Mouse (Mus musculus) embryonic facial prominence, embryonic 15.5 days (tissue): ENCODE results near the gene Olfr692. TPM values are rescaled to one million over a fixed set of nuclear protein-coding genes. Genes with fewer than 3 reads are reported as not detected.
"Not testable (repeated sequence)": the region's sequence is repeated elsewhere in the genome, so short reads cannot be mapped to it uniquely, and the experiment has no call there.

Source experiments
- ATAC-seq: fragments of 200-750 bp; cut with Nextera tagmentation; 2 replicates; pipeline ENCODE4 v1.8.0; 2017; ENCODE audit warnings: low read depth, moderate TSS enrichment; ENCODE audit not compliant: insufficient number of reproducible peaks, low FRiP score, low TSS enrichment
- H3K27ac ChIP-seq: fragments of 300-500 bp; sonication (generic); replicated peaks from 2 replicates; pipeline ENCODE4 v1.5.1; 2015; ENCODE audit warnings: mild to moderate bottlenecking, inconsistent platforms
- H3K27me3 ChIP-seq: fragments of 300-500 bp; sonication (generic); 2 replicates; pipeline ENCODE4 v1.6.1; 2015; ENCODE audit warnings: inconsistent platforms
- H3K36me3 ChIP-seq: fragments of 300-500 bp; sonication (generic); 2 replicates; pipeline ENCODE4 v1.6.1; 2015; ENCODE audit warnings: mild to moderate bottlenecking, inconsistent platforms
- H3K4me1 ChIP-seq: fragments of 300-500 bp; sonication (generic); 2 replicates; pipeline ENCODE4 v1.6.1; 2015; ENCODE audit warnings: inconsistent platforms
- H3K4me2 ChIP-seq: fragments of 300-500 bp; sonication (generic); replicated peaks from 2 replicates; pipeline ENCODE4 v1.6.1; 2015; ENCODE audit warnings: mild to moderate bottlenecking, inconsistent platforms
- H3K4me3 ChIP-seq: fragments of 300-500 bp; sonication (generic); replicated peaks from 2 replicates; pipeline ENCODE4 v1.5.1; 2015; ENCODE audit warnings: mild to moderate bottlenecking, inconsistent platforms
- H3K9ac ChIP-seq: fragments of 300-500 bp; sonication (generic); 2 replicates; pipeline ENCODE4 v1.6.1; 2015; ENCODE audit warnings: inconsistent platforms
- H3K9me3 ChIP-seq: fragments of 300-500 bp; sonication (generic); replicated peaks from 2 replicates; pipeline ENCODE4 v1.6.1; 2016; ENCODE audit warnings: inconsistent platforms
- WGBS: fragments of 180-500 bp; shearing (Covaris S2); methylation state at CpG from one replicate; pipeline ENCODE4 v1.1.7; 2015; 5-methylcytosine and 5-hydroxymethylcytosine counted together
- polyA plus RNA-seq: library from polyadenylated mRNA; unstranded; fragments of >200 nt; fragmentation: Nextera tagmentation; extraction: Ambion mirVana; gene quantifications from 2 replicates; pipeline ENCODE4 v1.2.1, GENCODE M21; 2015

The Olfr692 gene
- polyA plus RNA-seq, 1 experiment from 2014 or later = 0.33 TPM

DNA sequence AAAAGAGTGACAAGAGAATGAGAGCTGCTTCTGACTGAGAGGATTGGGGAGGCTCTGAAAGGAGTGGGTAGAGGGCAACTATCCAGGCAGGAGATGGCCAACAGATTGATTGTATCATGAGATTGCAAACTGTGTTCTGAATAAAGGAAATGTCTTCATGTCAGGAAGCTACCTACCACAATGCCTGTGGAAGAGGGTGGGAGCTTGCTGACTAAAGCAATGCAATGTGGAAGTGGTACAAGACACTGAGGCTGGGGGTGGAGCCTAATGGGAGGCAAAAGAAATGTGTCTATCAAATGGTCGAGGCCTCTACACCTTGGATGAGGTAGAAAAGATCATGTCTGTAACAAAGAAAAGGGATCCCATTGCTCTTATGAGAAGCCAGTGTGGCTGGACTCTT, 38.3 kb downstream of the Olfr692 start:
- no peak overlapping the region for H3K4me3 ChIP-seq
- no peaks in the 10 kb centered on the region for H3K27me3 ChIP-seq
- H3K27ac ChIP-seq = no peak overlapping the region
- no peak overlapping the region for H3K4me2 ChIP-seq
- WGBS = 72% methylated on average over 1 of the region's 1 CpGs
- ATAC-seq = no peak
- H3K36me3 ChIP-seq = no peaks in the 10 kb centered on the region
- H3K9ac ChIP-seq = no peak overlapping the region
- H3K9me3 ChIP-seq = no peaks in the 10 kb centered on the region
- no peaks in the 10 kb centered on the region for H3K4me1 ChIP-seq

GRCm38 (mm10) chr7:105411874-105412632, 44.0 kb downstream of the Olfr692 start:
- H3K27me3 ChIP-seq, H3K4me2 ChIP-seq: not testable (repeated sequence)

GRCm38 (mm10) chr7:105414385-105414784, 46.4 kb downstream of the Olfr692 start:
- no peak overlapping the region for H3K9ac ChIP-seq
- no peaks in the 10 kb centered on the region for H3K9me3 ChIP-seq
- no peak overlapping the region for H3K27ac ChIP-seq
- no peaks in the 10 kb centered on the region for H3K4me1 ChIP-seq
- H3K4me2 ChIP-seq = no peak overlapping the region
- no peaks in the 10 kb centered on the region for H3K36me3 ChIP-seq
- no peak overlapping the region for H3K4me3 ChIP-seq
- no peaks in the 10 kb centered on the region for H3K27me3 ChIP-seq
- 56% methylated on average over 6 of the region's 6 CpGs for WGBS
- ATAC-seq = no peak

More at GRCm38 (mm10) chr7:105411874-105412632, 44.0 kb downstream of the Olfr692 start:
- not testable (repeated sequence) for H3K9ac ChIP-seq, H3K4me3 ChIP-seq, H3K9me3 ChIP-seq, ATAC-seq, H3K36me3 ChIP-seq, H3K4me1 ChIP-seq, H3K27ac ChIP-seq
- 57% methylated on average over 8 of the region's 8 CpGs for WGBS

- Histone ChIP-seq H3K27me3 (no peaks in the 10 kb centered on the region), H3K4me3 (no peak overlapping the region), H3K27ac (no peak overlapping the region), H3K9ac (no peak overlapping the region), H3K4me2 (no peak overlapping the region), H3K4me1 (no peaks in the 10 kb centered on the region), H3K9me3 (no peaks in the 10 kb centered on the region), H3K36me3 (no peaks in the 10 kb centered on the region)
- ATAC-seq = no peak
- 95% methylated on average over 7 of the region's 7 CpGs for WGBS
Observed at GRCm38 (mm10) chr7:105416529-105416928, 48.5 kb downstream of the Olfr692 start.

GRCm38 (mm10) chr7:105418106-105418505, 50.1 kb downstream of the Olfr692 start:
- WGBS = 76% methylated on average over 5 of the region's 5 CpGs
- ATAC-seq = no peak
- H3K36me3 ChIP-seq = no peaks in the 10 kb centered on the region
- no peaks in the 10 kb centered on the region for H3K4me1 ChIP-seq
- no peak overlapping the region for H3K4me3 ChIP-seq
- H3K27ac ChIP-seq = no peak overlapping the region
- no peaks in the 10 kb centered on the region for H3K27me3 ChIP-seq
- H3K9ac ChIP-seq = no peak overlapping the region
- no peak overlapping the region for H3K4me2 ChIP-seq
- no peaks in the 10 kb centered on the region for H3K9me3 ChIP-seq

Other genes with a start within 250 kb of the Olfr692 start
- gene Olfr683, start 221.2 kb upstream of the Olfr692 start, polyA plus RNA-seq = 0.61 TPM in 1 of 2 replicates, not detected in the other
- gene Olfr684, start 204.6 kb upstream of the Olfr692 start, polyA plus RNA-seq = not detected in 2 replicates
- gene Olfr685, start 182.2 kb upstream of the Olfr692 start, polyA plus RNA-seq = 0.25 and 0.27 TPM in 2 replicates
- 0.09 TPM in 1 of 2 replicates, not detected in the other for gene Olfr686, start 160.7 kb upstream of the Olfr692 start, polyA plus RNA-seq
- 0.17 TPM in 1 of 2 replicates, not detected in the other for gene Olfr688, start 80.1 kb upstream of the Olfr692 start, polyA plus RNA-seq
- 0.20 and 0.53 TPM in 2 replicates for gene Olfr689, start 57.1 kb upstream of the Olfr692 start, polyA plus RNA-seq
- 0.13 and 0.24 TPM in 2 replicates for gene Olfr690, start 34.1 kb upstream of the Olfr692 start, polyA plus RNA-seq
- gene Olfr691, start 26.0 kb upstream of the Olfr692 start, polyA plus RNA-seq = 0.33 and 0.41 TPM in 2 replicates
- not detected in 2 replicates for gene Gm5901, start 6.8 kb downstream of the Olfr692 start, polyA plus RNA-seq
- gene Fam160a2, start 31.8 kb downstream of the Olfr692 start, polyA plus RNA-seq = 41.3 and 44.0 TPM in 2 replicates
- 0.51 and 0.87 TPM in 2 replicates for gene Cnga4, start 36.3 kb downstream of the Olfr692 start, polyA plus RNA-seq
- 0.48 and 0.49 TPM in 2 replicates for gene Cckbr, start 57.5 kb downstream of the Olfr692 start, polyA plus RNA-seq
- 150 and 156 TPM in 2 replicates for gene Cavin3, start 114.1 kb downstream of the Olfr692 start, polyA plus RNA-seq
- gene Smpd1, start 186.1 kb downstream of the Olfr692 start, polyA plus RNA-seq = 54.6 and 58.9 TPM in 2 replicates
- 53.1 and 63.4 TPM in 2 replicates for gene Apbb1, start 213.4 kb downstream of the Olfr692 start, polyA plus RNA-seq
- 0.32 and 0.33 TPM in 2 replicates for gene Hpx, start 231.9 kb downstream of the Olfr692 start, polyA plus RNA-seq